Mouse (Mus musculus) embryonic fibroblast, embryonic 13.5 days (primary cell): ENCODE data around the gene Nav1.
"Not testable (repeated sequence)": the region's sequence is repeated elsewhere in the genome, so short reads cannot be mapped to it uniquely, and the experiment has no call there.

Source experiments
- CTCF ChIP-seq: IDR thresholded peaks from 2 replicates; pipeline ENCODE4 v1.5.1; 2011; ENCODE audit warnings: mild to moderate bottlenecking, control low read depth, low read length, moderate library complexity, borderline replicate concordance; ENCODE audit not compliant: insufficient read depth
- POLR2A ChIP-seq: IDR thresholded peaks from 2 replicates; pipeline ENCODE4 v1.6.1; 2011; ENCODE audit warnings: low read depth, mild to moderate bottlenecking, control low read depth, low read length, moderate library complexity

DNA sequence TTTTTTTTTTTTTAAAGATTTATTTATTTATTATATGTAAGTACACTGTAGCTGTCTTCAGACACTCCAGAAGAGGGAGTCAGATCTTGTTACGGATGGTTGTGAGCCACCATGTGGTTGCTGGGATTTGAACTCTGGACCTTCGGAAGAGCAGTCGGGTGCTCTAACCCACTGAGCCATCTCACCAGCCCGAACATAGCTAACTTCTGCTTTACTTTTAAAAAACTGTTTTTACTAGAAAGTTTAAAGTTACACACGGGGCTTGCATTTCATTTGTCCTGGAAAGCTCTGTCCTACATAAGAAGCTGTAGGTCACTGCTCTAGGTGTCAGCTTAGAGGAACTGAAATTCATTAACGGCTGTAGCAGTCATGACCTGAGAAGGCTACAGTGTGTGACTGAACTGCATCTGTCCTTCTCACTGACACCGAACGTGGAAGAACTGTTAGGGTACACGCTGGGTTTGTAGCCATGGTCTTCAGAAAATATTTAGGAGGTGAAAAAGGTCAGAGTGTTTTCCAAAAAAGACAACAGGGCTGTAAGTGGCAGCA is 122.5 kb downstream of the Nav1 start:
- not testable (repeated sequence) for TF ChIP-seq CTCF, POLR2A
